Mouse (Mus musculus): ENCODE results near the gene Saysd1. TPM values are rescaled to one million over a fixed set of nuclear protein-coding genes. Genes with fewer than 3 reads are reported as not detected.

Saysd1 gene
- total and polyA plus RNA-seq, 2 experiments from 2014 or later, result 6.8 to 11.4 TPM

DNA sequence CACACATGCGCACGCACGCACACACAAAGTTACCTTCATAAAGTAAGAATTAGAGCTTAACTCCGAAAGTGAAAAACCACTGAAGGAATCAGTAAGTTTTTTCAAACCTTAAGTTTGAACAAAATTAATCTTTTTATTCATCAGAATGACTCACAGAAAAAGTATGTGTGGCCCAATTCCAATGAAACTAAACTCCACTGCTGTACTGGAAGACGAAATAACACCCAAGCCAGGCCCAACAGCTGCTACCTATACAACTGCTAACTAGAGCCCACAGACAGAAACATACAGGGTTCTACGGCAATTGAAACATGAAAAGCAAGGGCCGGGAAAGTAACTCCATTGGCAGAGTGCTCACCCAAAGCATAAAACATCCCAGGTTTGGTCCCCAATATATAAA is 62.8 kb downstream of the Saysd1 start:
- ATAC-seq, result no peak
- H3K9me3 ChIP-seq (ENCODE audit: low read length), result no peaks in the 10 kb centered on the region
- no peak for DNase-seq (ENCODE audit: low spot score)
- no peak overlapping the region for H3K9ac ChIP-seq (replicated peaks; ENCODE audit: low read length)
- H3K4me1 ChIP-seq (ENCODE audit: insufficient read depth, low read length), result no peaks in the 10 kb centered on the region
- WGBS, result 93% methylated on average over 7 of the region's 7 CpGs
- H3K27ac ChIP-seq, result no peak overlapping the region
- no peak for TF ChIP-seq CTCF (IDR thresholded peaks at IDR 0.05; ENCODE audit: low read depth)
- H3K4me2 ChIP-seq (ENCODE audit: low read depth, low read length), result no peak overlapping the region
- no peak overlapping the region for H3K4me3 ChIP-seq (ENCODE audit: low read length)
- H3K27me3 ChIP-seq (ENCODE audit: insufficient read depth, low read length), result no peaks in the 10 kb centered on the region
- H3K36me3 ChIP-seq (ENCODE audit: insufficient read depth, low read length), result no peaks in the 10 kb centered on the region

- WGBS, result 64% methylated on average over 1 of the region's 1 CpGs
- ATAC-seq, result no peak
- Histone ChIP-seq H3K27ac (no peak overlapping the region), H3K4me3 (ENCODE audit: low read length) (no peak overlapping the region), H3K4me2 (ENCODE audit: low read depth, low read length) (no peak overlapping the region), H3K36me3 (ENCODE audit: insufficient read depth, low read length) (no peaks in the 10 kb centered on the region), H3K9me3 (ENCODE audit: low read length) (no peaks in the 10 kb centered on the region), H3K4me1 (ENCODE audit: insufficient read depth, low read length) (no peaks in the 10 kb centered on the region), H3K27me3 (ENCODE audit: insufficient read depth, low read length) (no peaks in the 10 kb centered on the region), H3K9ac (replicated peaks; ENCODE audit: low read length) (no peak overlapping the region)
- TF ChIP-seq CTCF (IDR thresholded peaks at IDR 0.05; ENCODE audit: low read depth), result no peak
- no peak for DNase-seq (ENCODE audit: low spot score)
Observed at GRCm38 (mm10) chr14:20074759-20075158, 63.6 kb downstream of the Saysd1 start.

DNA sequence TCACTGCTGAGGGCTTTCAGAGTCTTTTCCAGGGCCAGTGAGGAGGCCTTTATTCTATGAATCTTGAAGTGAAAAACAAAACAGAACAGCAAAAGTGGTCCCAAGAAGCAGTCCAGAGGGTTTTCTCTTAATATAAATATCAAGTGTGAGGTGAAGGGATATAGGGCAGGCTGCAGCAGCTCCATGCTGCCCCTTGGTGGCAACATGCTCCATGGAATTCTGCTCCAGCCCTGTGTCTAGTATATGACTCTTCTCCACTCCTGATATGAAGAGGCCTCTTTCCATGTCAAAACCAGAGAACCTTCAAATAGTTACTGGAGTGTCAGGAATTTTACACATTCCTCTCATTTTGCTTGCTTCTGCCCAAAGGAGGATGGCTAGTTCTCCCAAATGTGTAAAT is 67.7 kb downstream of the Saysd1 start:
- Histone ChIP-seq H3K27me3 (ENCODE audit: insufficient read depth, low read length) (no peaks in the 10 kb centered on the region), H3K9ac (replicated peaks; ENCODE audit: low read length) (no peak overlapping the region), H3K4me3 (ENCODE audit: low read length) (no peak overlapping the region), H3K36me3 (ENCODE audit: insufficient read depth, low read length) (no peaks in the 10 kb centered on the region), H3K27ac (no peak overlapping the region), H3K4me2 (ENCODE audit: low read depth, low read length) (no peak overlapping the region), H3K9me3 (ENCODE audit: low read length) (no peaks in the 10 kb centered on the region), H3K4me1 (ENCODE audit: insufficient read depth, low read length) (no peaks in the 10 kb centered on the region)
- DNase-seq (ENCODE audit: low spot score), result peak; percentile 78
- ATAC-seq, result peak; percentile 81
- peak; percentile 81 for TF ChIP-seq CTCF (IDR thresholded peaks at IDR 0.05; ENCODE audit: low read depth)

DNA sequence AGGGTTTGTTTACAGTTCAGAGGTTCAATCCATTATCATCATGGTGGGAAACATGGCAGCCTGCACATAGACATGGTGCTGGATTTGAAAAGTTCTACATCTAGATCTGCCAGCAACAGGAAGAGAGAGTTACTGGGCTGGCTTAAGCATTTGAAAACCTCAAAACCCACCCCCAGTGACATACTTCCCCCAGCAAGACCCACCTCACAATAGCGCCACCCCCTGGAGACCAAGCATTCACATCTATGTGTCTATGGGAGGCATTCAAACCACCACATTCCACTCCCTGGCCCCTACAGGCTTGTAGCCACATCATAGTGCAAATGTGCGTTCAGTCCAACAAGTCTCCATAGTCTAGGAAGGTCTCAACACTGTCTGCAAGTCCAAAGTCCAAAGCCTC is 70.0 kb downstream of the Saysd1 start:
- H3K9me3 ChIP-seq (ENCODE audit: low read length), result no peaks in the 10 kb centered on the region
- TF ChIP-seq CTCF (IDR thresholded peaks at IDR 0.05; ENCODE audit: low read depth), result peak; percentile 35
- no peak overlapping the region for H3K4me2 ChIP-seq (ENCODE audit: low read depth, low read length)
- DNase-seq (ENCODE audit: low spot score) (no peak), ATAC-seq (no peak)
- H3K27me3 ChIP-seq (ENCODE audit: insufficient read depth, low read length), result no peaks in the 10 kb centered on the region
- no peaks in the 10 kb centered on the region for H3K36me3 ChIP-seq (ENCODE audit: insufficient read depth, low read length)
- no peak overlapping the region for H3K27ac ChIP-seq
- H3K4me1 ChIP-seq (ENCODE audit: insufficient read depth, low read length), result no peaks in the 10 kb centered on the region
- H3K9ac ChIP-seq (replicated peaks; ENCODE audit: low read length), result no peak overlapping the region
- WGBS, result 87% methylated on average over 2 of the region's 2 CpGs
- no peak overlapping the region for H3K4me3 ChIP-seq (ENCODE audit: low read length)

DNA sequence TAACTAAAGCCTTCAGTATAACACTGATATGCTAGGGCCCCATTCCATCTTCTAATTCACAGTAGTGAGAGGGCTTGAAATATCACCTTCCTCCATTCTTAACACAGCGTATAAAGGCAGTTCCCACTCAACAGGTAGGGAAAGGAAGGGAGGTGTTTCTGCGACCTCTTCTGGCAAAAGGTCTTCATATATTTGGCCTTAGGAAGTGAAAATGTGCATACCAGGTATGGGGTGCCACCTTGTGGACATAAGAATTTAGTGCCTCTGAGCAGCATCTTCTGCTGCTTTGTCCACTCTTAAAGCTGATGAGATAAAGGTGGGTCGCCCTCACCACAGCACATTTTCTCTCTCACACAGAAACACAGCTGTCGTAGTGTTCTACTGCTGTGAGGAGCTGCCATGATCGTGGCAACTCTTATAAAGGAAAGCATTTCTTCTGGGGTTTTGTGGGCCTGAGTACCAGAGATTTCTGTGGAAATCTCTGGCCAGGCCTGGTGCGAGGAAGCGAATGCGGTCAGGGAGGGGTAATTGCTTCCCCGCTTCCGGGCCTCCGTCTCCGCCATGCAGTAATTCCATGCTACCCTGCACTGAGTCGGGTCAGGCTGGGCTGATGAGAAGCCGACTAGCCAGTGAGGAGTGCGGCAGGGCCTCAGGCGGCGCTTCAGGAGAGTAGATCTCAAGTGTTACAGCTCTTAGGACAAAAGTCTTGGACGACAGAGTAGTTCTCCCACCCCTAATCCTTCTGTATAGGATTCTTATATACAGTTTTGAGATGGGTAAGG is 70.8 kb downstream of the Saysd1 start:
- Histone ChIP-seq H3K4me2 (ENCODE audit: low read depth, low read length) (no peak overlapping the region), H3K9me3 (ENCODE audit: low read length) (no peaks in the 10 kb centered on the region), H3K27me3 (ENCODE audit: insufficient read depth, low read length) (no peaks in the 10 kb centered on the region), H3K9ac (replicated peaks; ENCODE audit: low read length) (no peak overlapping the region), H3K4me1 (ENCODE audit: insufficient read depth, low read length) (no peaks in the 10 kb centered on the region), H3K4me3 (ENCODE audit: low read length) (no peak overlapping the region), H3K27ac (no peak overlapping the region), H3K36me3 (ENCODE audit: insufficient read depth, low read length) (no peaks in the 10 kb centered on the region)
- WGBS, result 46% methylated on average over 18 of the region's 18 CpGs
- ATAC-seq (peak; percentile 82), DNase-seq (ENCODE audit: low spot score) (peak; percentile 93)
- peak; percentile 99 for TF ChIP-seq CTCF (IDR thresholded peaks at IDR 0.05; ENCODE audit: low read depth)

DNA sequence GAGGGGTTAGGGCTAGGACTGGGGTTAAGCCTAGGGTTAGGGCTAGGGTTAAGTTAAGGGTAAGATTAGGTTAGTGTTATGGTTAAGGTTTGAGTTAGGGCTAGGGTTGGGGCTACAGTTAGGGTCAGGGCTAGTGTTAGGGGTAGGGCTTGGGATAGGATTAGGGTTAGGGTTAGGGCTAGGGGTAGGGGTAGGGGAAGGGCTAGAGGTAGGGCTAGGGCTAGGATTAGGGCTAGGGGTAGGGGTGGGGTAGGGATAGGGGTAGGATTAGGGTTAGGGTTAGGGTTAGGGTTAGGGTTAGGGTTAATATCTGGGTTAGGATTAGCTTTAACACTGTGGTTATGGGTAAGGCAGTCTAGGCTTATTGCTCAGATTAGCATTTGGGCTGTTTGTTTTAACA is 73.6 kb downstream of the Saysd1 start:
- Histone ChIP-seq H3K4me2 (ENCODE audit: low read depth, low read length) (no peak overlapping the region), H3K4me3 (ENCODE audit: low read length) (no peak overlapping the region), H3K9ac (replicated peaks; ENCODE audit: low read length) (no peak overlapping the region), H3K4me1 (ENCODE audit: insufficient read depth, low read length) (no peaks in the 10 kb centered on the region), H3K9me3 (ENCODE audit: low read length) (no peaks in the 10 kb centered on the region), H3K27me3 (ENCODE audit: insufficient read depth, low read length) (no peaks in the 10 kb centered on the region), H3K27ac (no peak overlapping the region), H3K36me3 (ENCODE audit: insufficient read depth, low read length) (no peaks in the 10 kb centered on the region)
- ATAC-seq (peak; percentile 44; the same call in 1 of the 2 replicates), DNase-seq (ENCODE audit: low spot score) (no peak)
- TF ChIP-seq CTCF (IDR thresholded peaks at IDR 0.05; ENCODE audit: low read depth), result no peak

GRCm38 (mm10) chr14:20048481-20048835 is 89.9 kb downstream of the Saysd1 start:
- no peaks in the 10 kb centered on the region for H3K27me3 ChIP-seq (ENCODE audit: insufficient read depth, low read length)
- peak overlapping the region; percentile 75 for H3K27ac ChIP-seq
- WGBS, result 20% methylated on average over 2 of the region's 2 CpGs
- no peak overlapping the region for H3K4me2 ChIP-seq (ENCODE audit: low read depth, low read length)
- H3K9me3 ChIP-seq (ENCODE audit: low read length), result no peaks in the 10 kb centered on the region
- ATAC-seq (peak; percentile 44), DNase-seq (ENCODE audit: low spot score) (no peak)
- no peaks in the 10 kb centered on the region for H3K4me1 ChIP-seq (ENCODE audit: insufficient read depth, low read length)
- H3K4me3 ChIP-seq (ENCODE audit: low read length), result no peak overlapping the region
- H3K36me3 ChIP-seq (ENCODE audit: insufficient read depth, low read length), result no peaks in the 10 kb centered on the region
- no peak for TF ChIP-seq CTCF (IDR thresholded peaks at IDR 0.05; ENCODE audit: low read depth)
- H3K9ac ChIP-seq (replicated peaks; ENCODE audit: low read length), result no peak overlapping the region

All from hindbrain, postnatal 0 days (tissue).